Mouse (Mus musculus): ENCODE data around the gene Dcpp2. TPM values are rescaled to one million over a fixed set of nuclear protein-coding genes. Genes with fewer than 3 reads are reported as not detected.
"Not testable (repeated sequence)": the region's sequence is repeated elsewhere in the genome, so short reads cannot be mapped to it uniquely, and the experiment has no call there.

The Dcpp2 gene
- polyA plus RNA-seq, 1 experiment from 2014 or later, result not detected

DNA sequence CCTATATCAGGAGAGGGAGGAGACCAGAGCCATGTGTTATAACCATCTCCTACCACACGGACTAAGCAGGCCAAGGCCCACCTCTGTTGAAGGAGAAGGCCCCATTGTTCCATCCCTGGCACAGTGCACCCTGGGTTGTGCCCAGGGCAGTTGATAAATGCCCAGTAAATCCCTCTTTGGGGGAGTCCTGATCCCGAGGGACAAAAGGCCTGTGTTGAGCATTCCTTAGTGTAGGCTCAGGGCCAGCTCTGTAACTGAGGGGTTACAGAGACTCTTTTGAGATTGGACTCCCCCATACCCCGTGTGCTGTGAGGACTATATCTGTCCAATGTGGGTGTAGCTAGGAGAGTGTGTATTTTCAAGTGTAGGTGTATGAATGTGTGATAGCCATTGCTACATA, 3.9 kb upstream of the Dcpp2 start:
- no peak overlapping the region for H3K4me2 ChIP-seq (replicated peaks; ENCODE audit: low read depth, low read length)
- DNase-seq (ENCODE audit: low spot score) (no peak), ATAC-seq (ENCODE audit: low FRiP score) (no peak)
- H3K4me1 ChIP-seq (replicated peaks; ENCODE audit: control insufficient read depth, insufficient read depth, low read length), result no peaks in the 10 kb centered on the region
- WGBS, result 71% methylated on average over 3 of the region's 3 CpGs
- H3K27me3 ChIP-seq (ENCODE audit: control insufficient read depth, insufficient read depth, low read length), result no peaks in the 10 kb centered on the region
- H3K9ac ChIP-seq (ENCODE audit: low read depth, low read length), result no peak overlapping the region
- no peak overlapping the region for H3K27ac ChIP-seq (ENCODE audit: low read depth, low read length)
- no peak overlapping the region for H3K4me3 ChIP-seq (ENCODE audit: low read depth, low read length)
- no peaks in the 10 kb centered on the region for H3K9me3 ChIP-seq (ENCODE audit: control insufficient read depth, low read length)
- H3K36me3 ChIP-seq (ENCODE audit: control insufficient read depth, insufficient read depth, low read length), result no peaks in the 10 kb centered on the region

DNA sequence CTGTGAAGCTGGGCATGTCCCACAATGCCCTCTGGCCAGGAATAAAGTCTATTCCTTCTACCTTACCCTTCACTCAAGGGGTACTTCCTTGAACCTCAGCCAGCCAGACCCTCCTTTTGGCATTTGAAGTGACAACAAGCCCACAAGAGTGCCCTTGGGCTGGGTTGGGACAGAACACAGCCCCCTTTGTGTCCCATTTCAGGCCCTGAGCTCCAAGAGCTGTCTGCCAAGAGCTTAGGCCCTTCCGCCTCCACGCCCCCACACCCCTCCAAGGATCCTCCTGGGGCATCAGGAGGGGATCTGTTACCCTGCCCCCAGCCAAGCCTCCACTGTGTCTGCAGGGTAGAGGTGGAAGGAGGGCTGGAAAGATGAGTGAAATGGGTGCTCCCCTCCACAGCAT, 3.5 kb upstream of the Dcpp2 start:
- no peaks in the 10 kb centered on the region for H3K4me1 ChIP-seq (replicated peaks; ENCODE audit: control insufficient read depth, insufficient read depth, low read length)
- no peak overlapping the region for H3K4me3 ChIP-seq (ENCODE audit: low read depth, low read length)
- H3K36me3 ChIP-seq (ENCODE audit: control insufficient read depth, insufficient read depth, low read length), result no peaks in the 10 kb centered on the region
- no peak overlapping the region for H3K4me2 ChIP-seq (replicated peaks; ENCODE audit: low read depth, low read length)
- no peak for DNase-seq (ENCODE audit: low spot score)
- H3K27me3 ChIP-seq (ENCODE audit: control insufficient read depth, insufficient read depth, low read length), result no peaks in the 10 kb centered on the region
- no peaks in the 10 kb centered on the region for H3K9me3 ChIP-seq (ENCODE audit: control insufficient read depth, low read length)
- H3K9ac ChIP-seq (ENCODE audit: low read depth, low read length), result no peak overlapping the region
- ATAC-seq (ENCODE audit: low FRiP score), result no peak
- no peak overlapping the region for H3K27ac ChIP-seq (ENCODE audit: low read depth, low read length)
- WGBS, result 86% methylated on average over 2 of the region's 2 CpGs

DNA sequence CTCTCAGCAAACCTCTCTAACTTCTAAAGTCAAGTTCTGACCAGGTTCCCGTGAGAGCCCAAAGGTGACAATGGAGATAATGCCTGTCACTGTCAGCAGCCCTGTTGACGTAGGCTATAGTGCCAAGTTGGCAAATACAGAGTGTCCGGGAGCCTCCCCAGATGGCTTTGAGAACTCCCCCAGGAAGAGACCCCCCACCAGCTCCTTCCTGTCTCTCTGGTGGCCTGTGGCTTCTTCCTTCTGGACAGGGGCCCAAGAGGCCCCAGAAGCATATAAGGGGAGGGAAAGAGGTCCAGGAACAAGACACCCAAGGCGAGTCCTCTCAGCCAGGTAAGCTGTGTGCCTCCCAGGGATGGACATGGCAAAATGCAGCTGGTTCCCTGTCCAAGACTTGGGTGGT, 36.5 kb downstream of the Dcpp2 start, which contains the start of gene Dcpp3:
Gene Dcpp3, plus strand, starts transcription at position 301 of the 400 bp plus-strand sequence.
- 71% methylated on average over 4 of the region's 4 CpGs for WGBS
- not testable (repeated sequence) for H3K9ac ChIP-seq (ENCODE audit: low read depth, low read length); H3K27ac ChIP-seq (ENCODE audit: low read depth, low read length); ATAC-seq (ENCODE audit: low FRiP score); H3K27me3 ChIP-seq (ENCODE audit: control insufficient read depth, insufficient read depth, low read length); H3K4me3 ChIP-seq (ENCODE audit: low read depth, low read length); H3K4me2 ChIP-seq (replicated peaks; ENCODE audit: low read depth, low read length); DNase-seq (ENCODE audit: low spot score); H3K9me3 ChIP-seq (ENCODE audit: control insufficient read depth, low read length); H3K36me3 ChIP-seq (ENCODE audit: control insufficient read depth, insufficient read depth, low read length); H3K4me1 ChIP-seq (replicated peaks; ENCODE audit: control insufficient read depth, insufficient read depth, low read length)

DNA sequence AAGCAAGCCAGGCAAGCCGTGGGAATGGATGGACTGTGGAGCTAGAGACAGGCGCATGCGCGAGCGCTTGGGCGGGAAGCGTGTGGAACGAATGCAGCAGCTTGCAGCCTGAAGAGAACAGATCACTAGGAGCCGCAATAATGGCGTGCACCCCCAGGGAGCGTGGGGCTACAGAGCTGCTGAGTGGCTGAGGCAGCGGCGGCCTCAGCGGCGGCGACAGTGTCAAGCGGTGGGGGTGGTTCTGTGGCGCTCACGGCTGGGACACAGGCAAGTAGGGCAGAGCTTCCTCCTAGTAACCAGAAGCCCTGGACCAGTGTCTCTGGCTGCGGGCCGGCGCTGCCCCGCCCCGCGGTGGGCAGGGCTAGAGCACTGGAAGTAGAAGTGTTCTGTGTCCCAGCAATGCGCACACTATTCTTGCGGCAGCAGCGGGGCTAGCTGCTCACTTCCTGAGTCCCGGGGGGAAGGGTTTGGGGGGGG, 43.9 kb downstream of the Dcpp2 start:
- H3K9me3 ChIP-seq (ENCODE audit: control insufficient read depth, low read length), result no peaks in the 10 kb centered on the region
- H3K4me1 ChIP-seq (replicated peaks; ENCODE audit: control insufficient read depth, insufficient read depth, low read length), result 0 out of 2 replicates have a peak, but pooled peaks cover 4% of the 10 kb centered on the region
- peak; percentile 98 for ATAC-seq (ENCODE audit: low FRiP score)
- H3K4me3 ChIP-seq (ENCODE audit: low read depth, low read length), result peak overlapping the region; percentile 38
- peak overlapping the region; percentile 65 for H3K9ac ChIP-seq (ENCODE audit: low read depth, low read length)
- peak overlapping the region; percentile 88 for H3K27ac ChIP-seq (ENCODE audit: low read depth, low read length)
- DNase-seq (ENCODE audit: low spot score), result peak; percentile 95
- no peaks in the 10 kb centered on the region for H3K27me3 ChIP-seq (ENCODE audit: control insufficient read depth, insufficient read depth, low read length)
- peak overlapping the region; percentile 85 for H3K4me2 ChIP-seq (replicated peaks; ENCODE audit: low read depth, low read length)
- under 1% methylated on average over 26 of the region's 29 CpGs for WGBS
- no peaks in the 10 kb centered on the region for H3K36me3 ChIP-seq (ENCODE audit: control insufficient read depth, insufficient read depth, low read length)

DNA sequence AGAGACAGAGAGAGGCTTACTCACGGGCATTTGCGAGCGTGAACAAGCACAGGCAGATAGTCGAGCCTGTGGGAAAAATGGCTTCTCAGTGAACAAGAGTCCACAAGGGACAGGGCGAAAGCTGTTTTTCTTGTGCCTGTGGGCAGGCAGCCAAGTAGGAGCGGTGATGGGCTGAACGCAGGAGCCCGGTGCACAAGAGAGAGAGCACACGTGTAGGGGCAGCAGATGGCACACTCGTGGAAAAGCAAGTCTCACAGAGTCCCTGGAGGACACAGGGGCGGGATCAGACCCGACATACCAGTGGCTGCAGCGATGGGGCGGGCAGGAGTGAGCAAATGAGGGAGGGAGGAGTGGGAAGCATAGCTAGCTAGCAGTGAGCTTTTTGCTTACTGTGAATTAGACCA, 44.4 kb downstream of the Dcpp2 start:
- peak overlapping the region; percentile 65 for H3K9ac ChIP-seq (ENCODE audit: low read depth, low read length)
- peak overlapping the region; percentile 38 for H3K4me3 ChIP-seq (ENCODE audit: low read depth, low read length)
- H3K27me3 ChIP-seq (ENCODE audit: control insufficient read depth, insufficient read depth, low read length), result no peaks in the 10 kb centered on the region
- H3K36me3 ChIP-seq (ENCODE audit: control insufficient read depth, insufficient read depth, low read length), result no peaks in the 10 kb centered on the region
- 0 out of 2 replicates have a peak, but pooled peaks cover 4% of the 10 kb centered on the region for H3K4me1 ChIP-seq (replicated peaks; ENCODE audit: control insufficient read depth, insufficient read depth, low read length)
- DNase-seq (ENCODE audit: low spot score) (peak; percentile 77), ATAC-seq (ENCODE audit: low FRiP score) (peak; percentile 82)
- no peaks in the 10 kb centered on the region for H3K9me3 ChIP-seq (ENCODE audit: control insufficient read depth, low read length)
- H3K4me2 ChIP-seq (replicated peaks; ENCODE audit: low read depth, low read length), result peak overlapping the region; percentile 85
- peak overlapping the region; percentile 88 for H3K27ac ChIP-seq (ENCODE audit: low read depth, low read length)
- WGBS, result 0% methylated on average over 14 of the region's 14 CpGs

DNA sequence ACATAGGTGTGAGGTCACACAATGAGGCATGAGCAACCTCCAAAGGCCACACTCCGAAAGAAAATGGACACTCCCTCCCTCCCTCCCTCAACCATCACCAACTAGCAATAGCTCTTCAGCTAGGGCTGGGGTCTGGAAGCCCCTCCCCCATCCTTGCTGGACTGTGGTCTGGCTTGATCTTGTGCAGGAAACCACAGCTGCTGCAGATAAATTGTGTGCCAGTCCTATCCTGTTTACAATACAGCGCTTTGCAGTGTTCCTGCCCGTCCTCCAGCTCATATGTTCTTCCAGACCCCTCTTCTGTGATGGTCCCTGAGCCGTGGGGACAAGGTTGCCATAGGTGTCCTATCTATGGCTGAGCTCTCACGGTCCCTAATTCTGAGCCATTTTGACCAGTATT, 50.5 kb downstream of the Dcpp2 start:
- Histone ChIP-seq H3K9ac (ENCODE audit: low read depth, low read length) (no peak overlapping the region), H3K4me2 (replicated peaks; ENCODE audit: low read depth, low read length) (no peak overlapping the region), H3K27ac (ENCODE audit: low read depth, low read length) (no peak overlapping the region), H3K27me3 (ENCODE audit: control insufficient read depth, insufficient read depth, low read length) (no peaks in the 10 kb centered on the region), H3K9me3 (ENCODE audit: control insufficient read depth, low read length) (no peaks in the 10 kb centered on the region), H3K4me1 (replicated peaks; ENCODE audit: control insufficient read depth, insufficient read depth, low read length) (no peaks in the 10 kb centered on the region), H3K4me3 (ENCODE audit: low read depth, low read length) (no peak overlapping the region), H3K36me3 (ENCODE audit: control insufficient read depth, insufficient read depth, low read length) (no peaks in the 10 kb centered on the region)
- DNase-seq (ENCODE audit: low spot score) (no peak), ATAC-seq (ENCODE audit: low FRiP score) (no peak)
- 90% methylated on average over 5 of the region's 5 CpGs for WGBS

DNA sequence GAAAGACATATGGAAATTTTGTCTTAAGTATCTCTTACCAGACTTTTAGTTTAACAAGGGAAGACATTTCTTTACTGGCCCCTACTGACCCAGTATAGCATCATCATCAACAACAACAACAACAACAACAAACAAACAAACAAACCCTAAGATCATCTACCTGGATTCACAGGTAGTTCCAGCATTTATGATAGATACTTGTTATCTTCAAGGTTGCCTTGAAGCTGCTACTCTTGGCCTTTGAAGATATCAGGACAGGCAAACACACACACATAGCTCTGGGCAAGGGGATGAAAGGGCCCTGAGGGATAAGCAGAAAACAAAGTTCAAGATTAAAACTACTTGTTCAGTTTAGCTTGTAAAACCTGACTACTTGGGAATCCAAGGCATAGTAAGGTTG, 60.7 kb downstream of the Dcpp2 start, which contains the start of gene Sbp:
Gene Sbp, plus strand, starts transcription at position 301 of the 400 bp plus-strand sequence.
- Histone ChIP-seq H3K4me3 (ENCODE audit: low read depth, low read length) (no peak within 1 kb of the TSS), H3K9me3 (ENCODE audit: control insufficient read depth, low read length) (no peaks in the 10 kb centered on the region), H3K27me3 (ENCODE audit: control insufficient read depth, insufficient read depth, low read length) (no peaks in the 10 kb centered on the region), H3K4me2 (replicated peaks; ENCODE audit: low read depth, low read length) (no peak within 1 kb of the TSS), H3K36me3 (ENCODE audit: control insufficient read depth, insufficient read depth, low read length) (no peaks in the 10 kb centered on the region), H3K27ac (ENCODE audit: low read depth, low read length) (no peak within 1 kb of the TSS), H3K9ac (ENCODE audit: low read depth, low read length) (no peak within 1 kb of the TSS), H3K4me1 (replicated peaks; ENCODE audit: control insufficient read depth, insufficient read depth, low read length) (no peaks in the 10 kb centered on the region)
- DNase-seq (ENCODE audit: low spot score), result no peak
- no peak for ATAC-seq (ENCODE audit: low FRiP score)

DNA sequence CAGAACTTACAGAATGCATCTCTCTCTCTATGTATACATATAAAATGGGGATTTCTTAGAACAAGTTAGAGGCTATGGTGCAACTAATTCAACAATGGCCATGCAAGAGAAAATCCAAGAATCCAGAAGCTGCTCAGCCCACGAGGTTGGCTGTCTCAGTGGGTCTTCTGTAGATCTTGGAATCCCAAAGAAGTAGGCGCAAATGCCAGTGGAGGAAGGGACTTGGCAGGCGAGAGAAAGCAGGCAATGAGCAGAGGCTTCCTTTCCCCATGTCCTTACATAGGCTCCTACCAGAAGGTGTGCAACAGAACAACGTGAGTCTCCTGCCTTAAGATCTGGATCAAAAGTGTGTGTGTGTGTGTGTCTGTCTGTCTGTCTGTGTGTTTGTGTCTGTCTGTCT, 66.8 kb downstream of the Dcpp2 start:
- H3K36me3 ChIP-seq (ENCODE audit: control insufficient read depth, insufficient read depth, low read length); H3K4me1 ChIP-seq (replicated peaks; ENCODE audit: control insufficient read depth, insufficient read depth, low read length); H3K27ac ChIP-seq (ENCODE audit: low read depth, low read length); H3K27me3 ChIP-seq (ENCODE audit: control insufficient read depth, insufficient read depth, low read length); H3K9me3 ChIP-seq (ENCODE audit: control insufficient read depth, low read length); ATAC-seq (ENCODE audit: low FRiP score); H3K4me3 ChIP-seq (ENCODE audit: low read depth, low read length); H3K4me2 ChIP-seq (replicated peaks; ENCODE audit: low read depth, low read length); H3K9ac ChIP-seq (ENCODE audit: low read depth, low read length); DNase-seq (ENCODE audit: low spot score): not testable (repeated sequence)
- 87% methylated on average over 4 of the region's 4 CpGs for WGBS

DNA sequence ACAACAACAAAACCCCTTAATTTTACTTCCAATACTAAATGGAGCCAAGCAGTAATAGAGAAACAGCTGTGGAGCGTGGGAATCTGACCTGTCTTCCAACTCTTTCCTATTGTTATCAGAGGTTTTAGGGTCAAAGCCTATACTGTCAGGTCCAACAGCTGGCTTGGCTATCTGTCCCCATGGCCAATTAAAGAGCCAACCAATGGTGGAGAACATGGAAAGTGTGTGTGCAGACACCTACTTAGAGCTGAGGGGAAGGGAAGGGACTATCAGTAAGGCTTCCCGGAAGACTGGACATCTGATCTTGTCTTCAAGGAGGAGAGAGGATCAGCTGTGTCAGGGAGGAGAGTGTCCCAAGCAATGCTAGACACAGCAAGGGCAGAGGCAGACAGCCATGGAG, 68.4 kb downstream of the Dcpp2 start:
- Histone ChIP-seq H3K4me1 (replicated peaks; ENCODE audit: control insufficient read depth, insufficient read depth, low read length) (no peaks in the 10 kb centered on the region), H3K9ac (ENCODE audit: low read depth, low read length) (no peak overlapping the region), H3K4me3 (ENCODE audit: low read depth, low read length) (no peak overlapping the region), H3K4me2 (replicated peaks; ENCODE audit: low read depth, low read length) (no peak overlapping the region), H3K27ac (ENCODE audit: low read depth, low read length) (no peak overlapping the region), H3K27me3 (ENCODE audit: control insufficient read depth, insufficient read depth, low read length) (no peaks in the 10 kb centered on the region), H3K36me3 (ENCODE audit: control insufficient read depth, insufficient read depth, low read length) (no peaks in the 10 kb centered on the region), H3K9me3 (ENCODE audit: control insufficient read depth, low read length) (no peaks in the 10 kb centered on the region)
- 80% methylated on average over 2 of the region's 2 CpGs for WGBS
- no peak for DNase-seq (ENCODE audit: low spot score)
- ATAC-seq (ENCODE audit: low FRiP score), result no peak

Data from hindbrain, embryonic 11.5 days (tissue).